Mouse (Mus musculus) neural tube, embryonic 11.5 days (tissue): ENCODE data around the gene Vkorc1l1. TPM values are rescaled to one million over a fixed set of nuclear protein-coding genes. Genes with fewer than 3 reads are reported as not detected.
"Not testable (repeated sequence)": the region's sequence is repeated elsewhere in the genome, so short reads cannot be mapped to it uniquely, and the experiment has no call there.

Experiments used
- ATAC-seq: fragments of 200-750 bp; cut with Nextera tagmentation; 2 replicates; pipeline ENCODE4 v1.8.0; 2017; ENCODE audit warnings: moderate number of reproducible peaks, mild to moderate bottlenecking, moderate TSS enrichment, moderate library complexity; ENCODE audit not compliant: insufficient read depth, low FRiP score, low TSS enrichment
- DNase-seq: peaks from one replicate; pipeline ENCODE4 v3.0.0-alpha.2; 2015; ENCODE audit warnings: low spot score
- H3K27ac ChIP-seq: fragments of 300-500 bp; sonication (generic); 2 replicates; pipeline ENCODE4 v1.5.1; 2014; ENCODE audit warnings: low read depth, mild to moderate bottlenecking, low read length
- H3K27me3 ChIP-seq: fragments of 300-500 bp; sonication (generic); 2 replicates; pipeline ENCODE4 v1.6.1; 2014; ENCODE audit warnings: mild to moderate bottlenecking, low read length, mixed read lengths; ENCODE audit not compliant: control insufficient read depth, insufficient read depth
- H3K36me3 ChIP-seq: fragments of 300-500 bp; sonication (generic); 2 replicates; pipeline ENCODE4 v1.6.1; 2014; ENCODE audit warnings: mild to moderate bottlenecking, low read length, moderate library complexity, mixed read lengths; ENCODE audit not compliant: control insufficient read depth, insufficient read depth
- H3K4me1 ChIP-seq: fragments of 300-500 bp; sonication (generic); 2 replicates; pipeline ENCODE4 v1.6.1; 2014; ENCODE audit warnings: low read length, mixed read lengths; ENCODE audit not compliant: control insufficient read depth, insufficient read depth
- H3K4me2 ChIP-seq: fragments of 300-500 bp; sonication (generic); 2 replicates; pipeline ENCODE4 v1.6.1; 2014; ENCODE audit warnings: low read depth, mild to moderate bottlenecking, moderate library complexity
- H3K4me3 ChIP-seq: fragments of 300-500 bp; sonication (generic); 2 replicates; pipeline ENCODE4 v1.5.1; 2014; ENCODE audit warnings: low read depth, low read length
- H3K9ac ChIP-seq: fragments of 300-500 bp; sonication (generic); 2 replicates; pipeline ENCODE4 v1.6.1; 2014; ENCODE audit warnings: mild to moderate bottlenecking, low read length
- H3K9me3 ChIP-seq: fragments of 300-500 bp; sonication (generic); 2 replicates; pipeline ENCODE4 v1.6.1; 2016; ENCODE audit warnings: low read length; ENCODE audit not compliant: control insufficient read depth
- WGBS: fragments of 180-500 bp; shearing (Covaris S2); extraction: QIAGEN DNeasy Blood & Tissue Kit; methylation state at CpG from one replicate; pipeline ENCODE4 v1.1.7; 2014; 5-methylcytosine and 5-hydroxymethylcytosine counted together
- polyA plus RNA-seq: library from polyadenylated mRNA; unstranded; fragments of >200 nt; fragmentation: Nextera tagmentation; extraction: Ambion mirVana; gene quantifications from 2 replicates; pipeline ENCODE4 v1.2.1, GENCODE M21; 2014

Vkorc1l1 gene
- polyA plus RNA-seq, 1 experiment from 2014 or later = 32.2 TPM

DNA sequence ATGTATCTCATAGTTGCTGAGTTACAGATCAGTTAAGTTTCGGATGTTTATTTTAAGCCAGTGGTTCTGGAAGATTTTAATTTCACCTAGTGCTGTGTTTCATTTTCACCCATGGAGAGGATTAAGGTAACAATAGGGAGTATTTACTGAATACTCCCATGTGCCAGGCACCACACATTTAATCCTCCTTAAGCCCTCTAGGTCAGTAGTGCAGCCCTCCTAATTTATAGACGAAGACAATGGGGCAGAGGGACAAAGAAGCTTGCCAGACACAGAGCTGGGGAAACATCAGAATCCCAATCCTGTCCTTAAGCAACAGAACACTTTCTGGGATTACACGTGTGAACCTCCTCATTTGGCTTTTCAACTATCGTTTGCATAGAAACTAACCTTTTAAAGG lies 4.8 kb upstream of the Vkorc1l1 start:
- WGBS = 56% methylated on average over 4 of the region's 4 CpGs
- H3K4me2 ChIP-seq = no peak overlapping the region
- no peak overlapping the region for H3K27ac ChIP-seq
- H3K36me3 ChIP-seq = no peaks in the 10 kb centered on the region
- DNase-seq (no peak), ATAC-seq (no peak)
- no peak overlapping the region for H3K9ac ChIP-seq
- no peaks in the 10 kb centered on the region for H3K4me1 ChIP-seq
- no peaks in the 10 kb centered on the region for H3K9me3 ChIP-seq
- no peak overlapping the region for H3K4me3 ChIP-seq
- no peaks in the 10 kb centered on the region for H3K27me3 ChIP-seq

DNA sequence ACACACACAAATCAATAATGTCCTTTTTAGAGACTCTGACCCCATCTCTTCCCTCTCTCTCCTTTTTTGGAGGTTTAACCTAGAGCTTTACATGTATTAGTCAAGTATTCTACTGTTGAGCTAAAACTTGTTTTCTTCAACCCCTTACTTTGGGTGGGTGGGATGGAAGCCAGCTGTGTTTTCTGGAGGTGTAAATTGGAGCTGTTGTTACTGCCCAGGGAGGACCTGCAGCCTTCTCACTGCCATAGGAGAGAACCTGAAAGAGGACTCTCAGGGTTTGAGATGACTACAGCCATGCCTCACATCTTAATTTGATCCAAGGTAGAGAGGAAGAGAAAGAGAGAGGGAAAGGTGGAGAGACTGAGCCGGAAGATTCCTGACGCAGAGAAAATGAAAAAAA lies 1.5 kb upstream of the Vkorc1l1 start:
- H3K36me3 ChIP-seq = no peaks in the 10 kb centered on the region
- H3K9ac ChIP-seq = no peak overlapping the region
- no peak overlapping the region for H3K4me2 ChIP-seq
- 64% methylated on average over 2 of the region's 2 CpGs for WGBS
- H3K9me3 ChIP-seq = no peaks in the 10 kb centered on the region
- ATAC-seq = no peak
- no peak overlapping the region for H3K4me3 ChIP-seq
- H3K27me3 ChIP-seq = no peaks in the 10 kb centered on the region
- no peak overlapping the region for H3K27ac ChIP-seq
- peaks cover 3% of the 10 kb centered on the region; the same call in 1 of the 2 replicates for H3K4me1 ChIP-seq
- DNase-seq = no peak

DNA sequence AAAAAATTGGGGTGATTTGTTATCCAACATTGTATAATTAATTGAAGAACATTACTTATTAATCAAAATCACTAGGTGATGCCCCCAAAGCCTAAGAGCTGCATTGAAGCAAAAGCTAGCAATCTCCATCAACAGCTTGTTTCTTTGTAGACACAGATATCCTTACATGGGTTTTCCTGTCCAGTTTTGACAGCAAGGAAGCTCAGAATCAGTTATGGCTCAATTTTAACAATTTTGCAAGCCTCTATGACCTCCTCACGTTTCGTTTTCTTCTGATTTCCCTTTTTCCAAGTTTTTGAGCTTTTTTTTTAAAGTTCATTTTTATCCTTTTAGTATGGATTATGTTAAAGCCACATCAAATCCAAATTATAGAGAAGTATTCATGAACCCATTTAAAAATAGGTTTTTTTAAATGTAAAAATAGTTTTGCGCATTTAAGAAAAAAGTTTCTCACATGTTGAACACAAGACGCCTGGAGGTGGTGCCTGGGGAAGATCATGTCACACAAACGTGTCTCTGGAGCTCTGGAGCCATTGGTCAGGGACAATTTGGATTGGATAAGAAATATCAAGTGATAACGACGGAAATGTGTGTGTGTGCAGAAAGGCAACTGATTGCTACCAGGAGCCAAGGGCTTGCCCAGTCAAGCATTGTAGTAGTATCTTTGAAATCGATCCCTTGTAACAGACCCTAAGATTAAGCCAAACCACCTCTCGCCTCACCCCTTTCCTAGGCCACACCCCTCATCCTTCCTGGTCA lies 855 bp upstream of the Vkorc1l1 start:
- Histone ChIP-seq H3K9me3 (no peaks in the 10 kb centered on the region), H3K27ac (no peak overlapping the region), H3K36me3 (no peaks in the 10 kb centered on the region), H3K9ac (no peak overlapping the region), H3K27me3 (no peaks in the 10 kb centered on the region), H3K4me3 (peak overlapping the region; percentile 86), H3K4me2 (peak overlapping the region; percentile 41), H3K4me1 (peaks cover 3% of the 10 kb centered on the region; the same call in 1 of the 2 replicates)
- ATAC-seq = peak; percentile 45; the same call in 1 of the 2 replicates
- no peak for DNase-seq
- 9% methylated on average over 9 of the region's 9 CpGs for WGBS

DNA sequence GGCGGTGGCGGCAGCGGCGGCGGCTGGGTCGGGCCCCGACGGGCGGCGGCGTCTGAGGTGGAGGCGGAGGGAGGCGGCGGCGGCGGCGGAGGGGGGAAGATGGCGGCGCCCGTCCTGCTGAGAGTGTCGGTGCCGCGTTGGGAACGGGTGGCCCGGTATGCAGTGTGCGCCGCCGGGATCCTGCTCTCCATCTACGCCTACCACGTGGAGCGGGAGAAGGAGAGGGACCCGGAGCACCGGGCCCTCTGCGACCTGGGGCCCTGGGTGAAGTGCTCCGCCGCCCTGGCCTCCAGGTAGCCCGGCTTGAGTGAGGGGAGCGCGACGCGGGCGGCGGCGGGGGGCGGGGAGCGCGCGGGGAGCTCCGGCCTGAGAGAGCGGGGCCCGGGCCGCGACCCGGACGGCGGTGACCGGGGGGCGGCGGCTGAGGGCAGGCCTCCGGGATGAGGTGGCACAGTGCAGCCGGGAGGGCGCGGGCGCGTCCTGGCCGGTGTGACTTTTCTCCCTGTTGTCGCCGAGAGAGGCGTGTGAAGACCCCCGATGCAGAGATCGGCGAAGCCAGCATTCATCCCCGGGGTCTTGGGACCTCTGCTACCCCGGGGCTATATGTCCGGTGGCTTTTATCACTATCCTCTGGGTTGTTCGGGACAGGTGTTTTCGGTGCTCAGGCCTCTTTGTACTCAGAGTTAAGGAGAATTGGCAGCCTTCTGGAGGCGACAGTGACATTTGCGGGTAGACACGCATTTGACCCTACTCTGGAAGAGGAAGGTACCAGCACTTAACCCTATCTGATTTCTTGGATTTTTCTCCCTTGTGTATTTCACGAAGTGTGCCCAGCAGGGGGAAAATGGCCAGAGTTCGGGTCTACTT lies 536 bp downstream of the Vkorc1l1 start:
- H3K4me1 ChIP-seq = not testable (repeated sequence)

DNA sequence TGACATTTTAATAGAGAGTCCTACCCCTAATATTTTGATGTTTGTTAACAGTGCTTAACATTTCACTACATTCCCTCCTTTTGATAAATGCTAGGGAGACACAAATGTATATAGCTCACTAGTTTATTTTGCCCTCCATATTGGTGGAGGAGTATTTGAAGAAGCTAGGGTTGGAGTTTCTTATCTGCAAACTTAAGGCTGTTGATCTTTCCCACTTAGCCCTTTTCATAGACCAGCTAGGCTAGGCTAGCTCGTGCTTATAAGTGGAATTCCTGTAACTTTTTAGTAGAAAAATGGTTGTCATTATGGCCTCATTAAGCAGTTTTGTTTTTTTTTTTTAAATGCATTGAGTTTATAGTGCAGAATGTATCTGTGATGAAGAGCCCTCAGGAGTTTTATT lies 1.6 kb downstream of the Vkorc1l1 start:
- WGBS = 88% methylated on average over 1 of the region's 1 CpGs
- no peaks in the 10 kb centered on the region for H3K27me3 ChIP-seq
- H3K4me2 ChIP-seq = no peak overlapping the region
- H3K4me1 ChIP-seq = peaks cover 3% of the 10 kb centered on the region; the same call in 1 of the 2 replicates
- ATAC-seq (no peak), DNase-seq (no peak)
- H3K9me3 ChIP-seq = no peaks in the 10 kb centered on the region
- H3K36me3 ChIP-seq = no peaks in the 10 kb centered on the region
- H3K9ac ChIP-seq = no peak overlapping the region
- H3K27ac ChIP-seq = no peak overlapping the region
- H3K4me3 ChIP-seq = no peak overlapping the region

More for the DNA sequence above, 536 bp downstream of the Vkorc1l1 start:
- Histone ChIP-seq H3K4me3 (peak overlapping the region; percentile 86), H3K9ac (peak overlapping the region; percentile 75), H3K27ac (0 out of 2 replicates have a peak overlapping the region, but pooled peaks have one; percentile 21), H3K4me2 (peak overlapping the region; percentile 76)
- under 1% methylated on average over 32 of the region's 82 CpGs for WGBS
- not testable (repeated sequence) for H3K9me3 ChIP-seq, H3K36me3 ChIP-seq, H3K27me3 ChIP-seq
- ATAC-seq (peak; percentile 62), DNase-seq (peak; percentile 48)

DNA sequence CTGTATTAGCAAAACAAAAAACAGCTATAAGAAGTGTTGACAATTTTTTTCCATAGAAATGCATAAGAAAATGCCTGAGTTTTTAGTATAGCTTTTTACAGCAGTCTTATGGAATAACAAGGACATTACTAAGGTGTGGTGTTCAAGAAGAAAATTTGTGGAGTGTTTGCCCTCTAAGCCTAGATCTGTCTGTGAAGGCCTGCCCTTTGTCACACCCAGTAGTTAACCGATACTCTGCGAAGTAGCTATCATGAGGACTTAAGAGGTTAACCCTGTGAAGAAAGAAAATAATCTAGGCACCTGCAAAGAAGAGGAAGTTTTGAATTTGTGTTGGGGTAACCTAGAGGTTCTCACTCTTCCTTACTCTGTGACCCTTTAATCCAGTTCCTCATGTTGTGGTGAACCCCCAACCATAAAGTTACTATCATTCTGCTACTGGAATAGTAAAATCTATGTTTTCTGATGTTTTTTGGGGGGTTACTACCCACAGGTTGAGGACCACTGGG lies 5.8 kb downstream of the Vkorc1l1 start:
- no peak for ATAC-seq

DNA sequence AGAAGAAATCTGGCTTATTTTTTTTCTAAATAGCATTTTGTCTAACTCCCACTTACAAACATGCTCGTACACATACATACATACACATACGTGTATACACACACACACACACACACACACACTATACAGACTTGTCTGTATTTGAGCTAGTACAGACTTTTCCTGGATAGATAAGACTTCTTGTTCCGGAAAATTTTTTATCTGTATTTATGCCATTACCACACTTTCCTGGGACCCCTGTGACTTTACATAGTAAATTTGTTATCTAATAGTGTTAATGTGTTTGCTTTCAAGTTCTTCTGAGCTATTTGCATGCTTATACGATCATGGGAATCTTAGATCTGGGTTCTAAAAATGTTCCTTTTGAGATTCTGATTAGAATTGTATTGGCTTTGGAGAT lies 10.4 kb downstream of the Vkorc1l1 start:
- no peak overlapping the region for H3K4me3 ChIP-seq
- H3K4me2 ChIP-seq = no peak overlapping the region
- no peaks in the 10 kb centered on the region for H3K4me1 ChIP-seq
- H3K9ac ChIP-seq = no peak overlapping the region
- WGBS = 95% methylated on average over 4 of the region's 4 CpGs
- no peaks in the 10 kb centered on the region for H3K9me3 ChIP-seq
- no peaks in the 10 kb centered on the region for H3K27me3 ChIP-seq
- no peak overlapping the region for H3K27ac ChIP-seq
- ATAC-seq (no peak), DNase-seq (no peak)
- no peaks in the 10 kb centered on the region for H3K36me3 ChIP-seq

More for the DNA sequence above, 5.8 kb downstream of the Vkorc1l1 start:
- Histone ChIP-seq H3K4me3 (no peak overlapping the region), H3K4me1 (peaks cover 3% of the 10 kb centered on the region; the same call in 1 of the 2 replicates), H3K9me3 (no peaks in the 10 kb centered on the region), H3K27ac (no peak overlapping the region), H3K36me3 (no peaks in the 10 kb centered on the region), H3K9ac (no peak overlapping the region), H3K27me3 (no peaks in the 10 kb centered on the region), H3K4me2 (no peak overlapping the region)
- DNase-seq = no peak
- WGBS = 95% methylated on average over 2 of the region's 2 CpGs

DNA sequence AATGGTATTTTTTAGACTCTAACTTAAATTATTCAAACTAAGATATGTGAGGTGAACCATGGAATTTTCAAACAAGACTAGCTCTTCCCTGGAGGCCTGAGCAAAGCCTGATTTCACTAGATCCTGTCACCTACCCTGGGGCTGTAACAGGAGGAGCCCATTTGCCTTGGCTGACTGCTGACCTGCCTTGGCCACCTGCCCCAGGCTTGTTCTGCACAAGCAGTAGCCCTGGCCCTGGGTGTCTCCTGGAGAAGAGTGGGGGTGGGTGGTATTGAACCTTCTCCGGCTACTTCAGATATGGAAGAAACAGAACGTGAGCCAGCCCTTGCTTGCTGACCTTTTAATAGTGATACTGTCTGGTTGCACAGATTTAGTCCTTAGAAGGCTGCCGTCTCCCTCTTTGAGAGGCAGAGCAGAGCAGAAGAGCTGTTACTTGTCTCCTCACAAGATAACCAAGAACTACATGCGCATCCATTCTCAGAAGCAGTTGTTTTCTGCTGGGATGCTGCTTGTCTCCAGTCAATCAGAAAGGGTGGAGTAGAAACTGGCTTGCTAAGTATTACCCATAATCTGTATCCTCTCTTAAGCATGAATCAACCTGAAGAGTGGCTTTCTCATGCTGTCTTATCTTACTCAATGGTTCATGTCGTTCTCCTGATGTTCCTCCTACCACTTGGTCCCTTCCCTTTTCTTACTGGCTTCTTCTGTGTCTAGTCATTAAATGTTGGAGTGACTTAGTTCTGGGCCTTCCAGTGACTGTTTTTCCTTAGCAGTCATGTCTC lies 12.9 kb downstream of the Vkorc1l1 start:
- Histone ChIP-seq H3K4me1 (no peaks in the 10 kb centered on the region), H3K27me3 (no peaks in the 10 kb centered on the region), H3K36me3 (no peaks in the 10 kb centered on the region), H3K4me2 (no peak overlapping the region), H3K4me3 (no peak overlapping the region), H3K27ac (no peak overlapping the region), H3K9me3 (no peaks in the 10 kb centered on the region), H3K9ac (no peak overlapping the region)
- no peak for ATAC-seq
- DNase-seq = no peak
- WGBS = 90% methylated on average over 5 of the region's 5 CpGs
